Mouse (Mus musculus): ENCODE data around the gene Gm28729. TPM values are rescaled to one million over a fixed set of nuclear protein-coding genes. Genes with fewer than 3 reads are reported as not detected.

The Gm28729 gene
- polyA plus RNA-seq, 1 experiment from 2014 or later = not detected

Other genes with a start within 250 kb of the Gm28729 start
- 178 and 186 TPM in 2 replicates for gene Atp1b3, start 160.8 kb downstream of the Gm28729 start, polyA plus RNA-seq (2015; fragmentation: Nextera tagmentation; extraction: Ambion mirVana)
- 204 and 207 TPM in 2 replicates for gene Rnf7, start 46.6 kb downstream of the Gm28729 start, polyA plus RNA-seq (2015; fragmentation: Nextera tagmentation; extraction: Ambion mirVana)
- 18.7 and 19.3 TPM in 2 replicates for gene Rasa2, start 106.4 kb upstream of the Gm28729 start, polyA plus RNA-seq (2015; fragmentation: Nextera tagmentation; extraction: Ambion mirVana)
- 22.1 and 24.8 TPM in 2 replicates for gene Zbtb38, start 227.6 kb upstream of the Gm28729 start, polyA plus RNA-seq (2015; fragmentation: Nextera tagmentation; extraction: Ambion mirVana)